Mouse (Mus musculus) megakaryocyte, adult 5-6 weeks (primary cell): ENCODE results near the gene Ncoa7. TPM values are rescaled to one million over a fixed set of nuclear protein-coding genes. Genes with fewer than 3 reads are reported as not detected.
"Not testable (repeated sequence)": the region's sequence is repeated elsewhere in the genome, so short reads cannot be mapped to it uniquely, and the experiment has no call there.

Experiments used
- ATAC-seq: 2 replicates; pipeline ENCODE4 v1.8.0; 2016; ENCODE audit warnings: mild to moderate bottlenecking, inconsistent platforms; ENCODE audit not compliant: poor library complexity, severe bottlenecking
- total RNA-seq, 2 experiments: library from RNA; stranded (forward) in 1 of 2; stranded (reverse) in 1 of 2; fragments of 153-499, 151-499 nt in 1 of 2; fragments of 221-1000, 200-1000 nt in 1 of 2; gene quantifications; 2 replicates each; pipeline versions ENCODE4 v1.2.3 to v1.2.4; 2015 to 2017

The Ncoa7 gene
- total RNA-seq, 2 experiments from 2014 or later = 21.9 to 31.3 TPM

GRCm38 (mm10) chr10:30788340-30788721 lies 14.8 kb downstream of the Ncoa7 start:
- ATAC-seq = no peak

- ATAC-seq = peak; percentile 76
Observed at GRCm38 (mm10) chr10:30787684-30788339, 15.3 kb downstream of the Ncoa7 start.

GRCm38 (mm10) chr10:30786103-30786754 lies 16.9 kb downstream of the Ncoa7 start:
- ATAC-seq = peak; percentile 36; the same call in 1 of the 2 replicates

- ATAC-seq = not testable (repeated sequence)
Observed at GRCm38 (mm10) chr10:30780921-30781320, 22.2 kb downstream of the Ncoa7 start.

- peak; percentile 60 for ATAC-seq
Observed at GRCm38 (mm10) chr10:30778240-30778639, 24.9 kb downstream of the Ncoa7 start.

- no peak for ATAC-seq
Observed at GRCm38 (mm10) chr10:30775987-30776386, 27.1 kb downstream of the Ncoa7 start.

GRCm38 (mm10) chr10:30775568-30775967 lies 27.6 kb downstream of the Ncoa7 start:
- ATAC-seq = no peak

- ATAC-seq = no peak
Observed at GRCm38 (mm10) chr10:30774396-30774795, 28.7 kb downstream of the Ncoa7 start.

- no peak for ATAC-seq
Observed at GRCm38 (mm10) chr10:30773181-30773580, 29.9 kb downstream of the Ncoa7 start.

- no peak for ATAC-seq
Observed at GRCm38 (mm10) chr10:30771417-30772158, 31.5 kb downstream of the Ncoa7 start.

- no peak for ATAC-seq
Observed at GRCm38 (mm10) chr10:30768820-30769219, 34.3 kb downstream of the Ncoa7 start.

GRCm38 (mm10) chr10:30768250-30768649 lies 34.9 kb downstream of the Ncoa7 start:
- no peak for ATAC-seq

- ATAC-seq = peak; percentile 59
Observed at GRCm38 (mm10) chr10:30763179-30763770, 39.9 kb downstream of the Ncoa7 start.

GRCm38 (mm10) chr10:30762284-30762964 lies 40.7 kb downstream of the Ncoa7 start:
- ATAC-seq = no peak

- no peak for ATAC-seq
Observed at GRCm38 (mm10) chr10:30759360-30760147, 43.6 kb downstream of the Ncoa7 start.

- ATAC-seq = no peak
Observed at GRCm38 (mm10) chr10:30756064-30756463, 47.1 kb downstream of the Ncoa7 start.

GRCm38 (mm10) chr10:30754825-30755457 lies 48.2 kb downstream of the Ncoa7 start:
- ATAC-seq = peak; percentile 77

- ATAC-seq = no peak
Observed at GRCm38 (mm10) chr10:30754082-30754481, 49.0 kb downstream of the Ncoa7 start.

GRCm38 (mm10) chr10:30752485-30752884 lies 50.6 kb downstream of the Ncoa7 start:
- no peak for ATAC-seq

- peak; percentile 89 for ATAC-seq
Observed at GRCm38 (mm10) chr10:30751586-30751985, 51.5 kb downstream of the Ncoa7 start.
